Mouse (Mus musculus) liver, embryonic 14.5 days (tissue): ENCODE results near the gene Kcnq1. TPM values are rescaled to one million over a fixed set of nuclear protein-coding genes. Genes with fewer than 3 reads are reported as not detected.

Experiments
- ATAC-seq: fragments of 200-750 bp; cut with Nextera tagmentation; 2 replicates; pipeline ENCODE4 v1.8.0; 2017; ENCODE audit warnings: moderate number of reproducible peaks, mild to moderate bottlenecking, moderate library complexity; ENCODE audit not compliant: insufficient read depth
- DNase-seq, 3 experiments: peaks; one replicate each; pipeline ENCODE4 v3.0.0-alpha.2; 2012 to 2013; ENCODE audit warnings: low read depth in 3 of 3, low spot score in 3 of 3
- H3K27ac ChIP-seq: fragments of 300-500 bp; sonication (generic); 2 replicates; pipeline ENCODE4 v1.5.1; 2014; ENCODE audit warnings: moderate library complexity, mild to moderate bottlenecking, control low read depth, inconsistent platforms
- H3K27me3 ChIP-seq: fragments of 300-500 bp; sonication (generic); 2 replicates; pipeline ENCODE4 v1.6.1; 2014; ENCODE audit warnings: mild to moderate bottlenecking, low read length, moderate library complexity; ENCODE audit not compliant: control insufficient read depth, insufficient read depth
- H3K36me3 ChIP-seq: fragments of 300-500 bp; sonication (generic); replicated peaks from 2 replicates; pipeline ENCODE4 v1.6.1; 2014; ENCODE audit warnings: low read depth; ENCODE audit not compliant: control insufficient read depth, insufficient read depth
- H3K4me1 ChIP-seq, 2 experiments: fragments of 200-500 bp in 1 of 2; fragments of 300-500 bp in 1 of 2; sonication (generic) in 1 of 2; replicated peaks; 2 replicates each; pipeline ENCODE4 v1.6.1; 2012 to 2014; ENCODE audit warnings: antibody characterized with exemption in 1 of 2, inconsistent platforms in 1 of 2, low read length in 1 of 2; ENCODE audit not compliant: control insufficient read depth in 2 of 2, insufficient read depth in 2 of 2
- H3K4me2 ChIP-seq: fragments of 300-500 bp; sonication (generic); 2 replicates; pipeline ENCODE4 v1.6.1; 2014; ENCODE audit warnings: low read depth, mild to moderate bottlenecking, control low read depth, moderate library complexity
- H3K4me3 ChIP-seq, 2 experiments: fragments of 200-500 bp in 1 of 2; fragments of 300-500 bp in 1 of 2; sonication (generic) in 1 of 2; 2 replicates each; pipeline ENCODE4 v1.5.1; 2012 to 2014; ENCODE audit warnings: low read depth in 2 of 2, low read length in 2 of 2, mild to moderate bottlenecking in 2 of 2, control low read depth in 1 of 2, inconsistent platforms in 1 of 2, moderate library complexity in 1 of 2; ENCODE audit not compliant: insufficient read depth in 1 of 2
- H3K9ac ChIP-seq: fragments of 300-500 bp; sonication (generic); replicated peaks from 2 replicates; pipeline ENCODE4 v1.6.1; 2014; ENCODE audit warnings: mild to moderate bottlenecking, control low read depth, moderate library complexity
- H3K9me3 ChIP-seq: fragments of 300-500 bp; sonication (generic); 2 replicates; pipeline ENCODE4 v1.6.1; 2016; ENCODE audit warnings: low read length, mixed read lengths; ENCODE audit not compliant: control insufficient read depth
- CTCF ChIP-seq: IDR thresholded peaks from 2 replicates; pipeline ENCODE4 v1.5.1; 2016; ENCODE audit warnings: antibody characterized with exemption, low read depth, control low read depth
- EP300 ChIP-seq: IDR thresholded peaks from 2 replicates; pipeline ENCODE4 v1.6.1; 2016; ENCODE audit warnings: antibody characterized with exemption, low read depth
- WGBS: fragments of 180-500 bp; shearing (Covaris S2); extraction: QIAGEN DNeasy Blood & Tissue Kit; methylation state at CpG from one replicate; pipeline ENCODE4 v1.1.7; 2014; ENCODE audit not compliant: insufficient replicate concordance; 5-methylcytosine and 5-hydroxymethylcytosine counted together
- polyA plus RNA-seq, 2 experiments: library from polyadenylated mRNA; depleted of rRNA in 1 of 2; stranded (reverse) in 1 of 2; unstranded in 1 of 2; fragments of >200 nt; fragmentation: Nextera tagmentation in 1 of 2; extraction: Ambion mirVana in 1 of 2; gene quantifications; 2 replicates each; pipeline versions ENCODE4 v1.2.1 to v1.2.3; 2012 to 2014

Kcnq1 gene
- polyA plus RNA-seq, 2 experiments, result 0.12 to 0.41 TPM

DNA sequence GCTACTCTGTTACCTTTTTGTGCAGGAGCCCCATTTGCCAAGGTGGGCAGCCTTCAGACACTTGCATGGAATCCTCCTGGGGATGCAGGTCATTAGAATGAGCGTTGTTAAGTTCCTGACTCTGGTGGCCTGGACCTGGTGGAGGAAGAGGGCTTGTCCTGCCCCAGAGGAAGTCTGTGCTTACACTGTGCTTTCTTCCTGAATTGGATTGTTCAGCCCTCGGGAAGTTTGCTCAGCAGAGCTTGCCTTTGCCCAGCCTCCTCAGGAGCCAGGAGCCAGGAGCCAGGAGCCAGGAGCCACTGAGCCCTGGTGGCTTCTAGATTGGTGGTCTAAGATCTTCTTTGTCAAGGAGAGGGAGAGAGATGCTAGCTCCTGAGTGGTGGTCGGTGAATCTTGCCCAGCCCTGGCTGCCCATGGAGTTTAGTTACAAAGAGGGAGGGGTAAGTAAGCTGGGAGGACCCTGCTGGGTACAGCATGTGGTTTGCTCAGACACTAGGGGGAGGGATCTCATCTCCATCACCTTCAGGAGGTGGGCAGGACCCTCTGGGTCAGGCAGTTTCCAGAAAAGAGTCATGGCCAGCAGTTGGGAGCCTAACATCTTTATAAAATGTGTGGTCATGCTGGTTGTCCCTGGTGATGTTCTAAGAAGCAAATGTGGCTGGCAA is 3.0 kb downstream of the Kcnq1 start:
- H3K4me1 ChIP-seq, result no peaks in the 10 kb centered on the region
- H3K9me3 ChIP-seq, result no peaks in the 10 kb centered on the region
- peaks cover 27% of the 10 kb centered on the region for H3K27me3 ChIP-seq
- H3K36me3 ChIP-seq, result no peaks in the 10 kb centered on the region
- 5% methylated on average over 3 of the region's 3 CpGs for WGBS
- no peak overlapping the region for H3K4me2 ChIP-seq
- no peak for DNase-seq
- ATAC-seq, result no peak
- no peak overlapping the region for H3K9ac ChIP-seq
- H3K27ac ChIP-seq, result no peak overlapping the region
- H3K4me3 ChIP-seq, result no peak overlapping the region
- TF ChIP-seq EP300 (no peak), CTCF (no peak)

DNA sequence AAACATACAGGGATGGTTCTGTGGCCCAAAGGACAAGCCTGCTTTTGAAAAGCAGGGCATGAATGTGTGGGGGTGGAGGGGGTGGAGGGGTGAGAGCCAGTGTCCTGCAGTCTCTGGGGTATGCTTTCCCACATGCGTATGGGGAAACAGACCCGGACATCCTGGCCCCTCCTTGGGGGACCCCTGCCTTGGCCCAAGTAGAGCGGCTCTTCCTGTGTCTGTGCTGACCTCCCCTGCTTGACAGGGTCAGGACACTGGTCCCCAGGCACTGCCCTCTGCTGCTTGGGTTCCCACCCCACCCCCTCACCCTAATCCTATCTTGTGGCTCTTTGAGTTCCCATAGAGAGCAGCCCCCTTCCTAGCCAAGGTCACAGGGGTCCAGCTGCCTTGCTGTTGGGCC is 3.5 kb downstream of the Kcnq1 start:
- DNase-seq (no peak), ATAC-seq (no peak)
- Histone ChIP-seq H3K4me3 (no peak overlapping the region), H3K9me3 (no peaks in the 10 kb centered on the region), H3K9ac (no peak overlapping the region), H3K36me3 (no peaks in the 10 kb centered on the region), H3K4me1 (no peaks in the 10 kb centered on the region), H3K27ac (no peak overlapping the region), H3K27me3 (peaks cover 27% of the 10 kb centered on the region), H3K4me2 (no peak overlapping the region)
- WGBS, result 56% methylated on average over 3 of the region's 3 CpGs
- TF ChIP-seq CTCF (no peak), EP300 (no peak)

DNA sequence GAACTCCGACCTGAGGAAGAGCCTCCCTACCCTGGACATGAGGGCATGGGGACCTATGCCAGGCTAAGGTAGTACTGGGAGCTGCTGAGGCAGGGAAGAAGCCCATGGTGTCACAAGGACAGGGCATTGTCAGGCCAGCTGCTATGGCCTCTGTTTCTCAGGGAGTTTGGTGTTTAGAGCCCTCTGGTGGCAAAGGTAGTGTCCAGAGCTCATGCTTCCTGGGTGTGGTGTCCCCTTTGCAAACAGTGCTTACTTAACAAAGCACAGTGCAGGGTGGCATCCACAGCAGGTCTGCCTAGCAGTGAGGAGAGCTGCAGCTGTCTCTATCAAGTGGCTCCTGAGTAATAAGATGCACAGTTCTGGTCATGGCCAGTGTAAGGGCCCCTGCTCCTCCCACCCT is 4.6 kb downstream of the Kcnq1 start:
- H3K27ac ChIP-seq, result no peak overlapping the region
- no peak overlapping the region for H3K9ac ChIP-seq
- H3K4me1 ChIP-seq, result no peaks in the 10 kb centered on the region
- no peak overlapping the region for H3K4me3 ChIP-seq
- no peak overlapping the region for H3K4me2 ChIP-seq
- no peak for DNase-seq
- H3K9me3 ChIP-seq, result no peaks in the 10 kb centered on the region
- ATAC-seq, result no peak
- TF ChIP-seq CTCF (no peak), EP300 (no peak)
- no peaks in the 10 kb centered on the region for H3K36me3 ChIP-seq
- WGBS, result 42% methylated on average over 1 of the region's 1 CpGs
- H3K27me3 ChIP-seq, result peaks cover 27% of the 10 kb centered on the region

DNA sequence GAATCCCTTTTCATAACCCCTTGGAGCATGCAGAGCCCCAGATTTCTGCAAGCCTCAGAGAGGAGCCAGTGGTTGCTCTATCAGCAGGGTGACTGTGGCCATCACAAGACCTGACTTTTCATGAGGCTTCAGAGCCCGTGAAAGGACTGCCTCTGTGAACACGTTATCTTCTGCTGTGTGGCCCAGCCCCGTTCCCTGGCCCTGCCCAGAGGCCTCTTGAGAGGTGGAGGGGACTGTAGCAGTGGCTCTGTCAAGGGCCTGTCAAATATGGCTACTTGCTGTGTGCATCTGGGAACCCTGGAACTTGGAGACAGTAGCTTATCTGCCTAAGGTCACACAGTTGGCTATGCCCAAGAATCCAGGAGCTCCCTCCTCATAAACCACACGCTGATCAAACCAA is 5.6 kb downstream of the Kcnq1 start:
- Histone ChIP-seq H3K36me3 (no peaks in the 10 kb centered on the region), H3K9ac (no peak overlapping the region), H3K4me1 (no peaks in the 10 kb centered on the region), H3K27ac (no peak overlapping the region), H3K27me3 (peaks cover 20% of the 10 kb centered on the region), H3K9me3 (no peaks in the 10 kb centered on the region), H3K4me3 (no peak overlapping the region), H3K4me2 (no peak overlapping the region)
- WGBS, result 16% methylated on average over 4 of the region's 4 CpGs
- DNase-seq (no peak), ATAC-seq (no peak)
- TF ChIP-seq EP300 (no peak), CTCF (no peak)

DNA sequence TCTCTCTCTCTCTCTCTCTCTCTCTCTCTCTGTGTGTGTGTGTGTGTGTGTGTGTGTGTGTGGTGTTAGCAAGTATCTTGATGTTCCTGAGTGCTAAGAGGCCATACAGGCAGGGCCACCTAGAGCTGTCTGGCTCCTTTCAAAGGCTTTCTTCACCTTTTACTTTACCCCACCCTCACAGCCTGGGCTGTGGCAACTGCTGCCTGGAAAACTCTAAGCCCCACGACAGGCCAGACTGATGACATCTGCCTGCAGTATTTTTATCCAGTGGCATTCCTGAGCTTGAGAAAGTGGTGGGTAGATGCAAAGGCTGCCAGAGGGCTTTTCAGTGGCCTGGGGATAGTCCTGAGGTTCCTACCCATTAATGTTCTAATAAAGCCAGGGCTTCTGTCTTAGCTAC is 6.2 kb downstream of the Kcnq1 start:
- WGBS, result 29% methylated on average over 1 of the region's 1 CpGs
- Histone ChIP-seq H3K9ac (no peak overlapping the region), H3K27me3 (peaks cover 13% of the 10 kb centered on the region), H3K4me1 (no peaks in the 10 kb centered on the region), H3K4me2 (no peak overlapping the region), H3K4me3 (no peak overlapping the region), H3K27ac (no peak overlapping the region), H3K9me3 (no peaks in the 10 kb centered on the region), H3K36me3 (no peaks in the 10 kb centered on the region)
- no peak for TF ChIP-seq EP300
- TF ChIP-seq CTCF, result no peak
- no peak for DNase-seq
- no peak for ATAC-seq
